Mouse (Mus musculus): ENCODE measurements around the gene Zfp800.

Gene Zfp800

GRCm38 (mm10) chr6:28309692-28310091 lies 88.1 kb downstream of the Zfp800 start:
- in situ Hi-C loops (cut with MboI) = no loop called here

GRCm38 (mm10) chr6:28308929-28309328 lies 88.9 kb downstream of the Zfp800 start:
- in situ Hi-C loops (cut with MboI) = no loop called here

- in situ Hi-C loops (cut with MboI) = no loop called here
Observed at GRCm38 (mm10) chr6:28306702-28307101, 91.1 kb downstream of the Zfp800 start.

GRCm38 (mm10) chr6:28296306-28296705 lies 101.5 kb downstream of the Zfp800 start:
- in situ Hi-C loops (cut with MboI) = no loop called here

- in situ Hi-C loops (cut with MboI) = no loop called here
Observed at GRCm38 (mm10) chr6:28295581-28295980, 102.2 kb downstream of the Zfp800 start.

GRCm38 (mm10) chr6:28292810-28293209 lies 105.0 kb downstream of the Zfp800 start:
- in situ Hi-C loops (cut with MboI) = no loop called here

- in situ Hi-C loops (cut with MboI) = no loop called here
Observed at GRCm38 (mm10) chr6:28279886-28280285, 117.9 kb downstream of the Zfp800 start.

- in situ Hi-C loops (cut with MboI) = no loop called here
Observed at GRCm38 (mm10) chr6:28262198-28262621, 135.6 kb downstream of the Zfp800 start.

GRCm38 (mm10) chr6:28261307-28262197 lies 136.3 kb downstream of the Zfp800 start:
- in situ Hi-C loops (cut with MboI) = no loop called here

- in situ Hi-C loops (cut with MboI) = no loop called here
Observed at GRCm38 (mm10) chr6:28260425-28261191, 137.2 kb downstream of the Zfp800 start.

GRCm38 (mm10) chr6:28259750-28260149 lies 138.1 kb downstream of the Zfp800 start:
- in situ Hi-C loops (cut with MboI) = no loop called here

- in situ Hi-C loops (cut with MboI) = no loop called here
Observed at GRCm38 (mm10) chr6:28258440-28258839, 139.4 kb downstream of the Zfp800 start.

- in situ Hi-C loops (cut with MboI) = no loop called here
Observed at GRCm38 (mm10) chr6:28257772-28258171, 140.0 kb downstream of the Zfp800 start.

- in situ Hi-C loops (cut with MboI) = no loop called here
Observed at GRCm38 (mm10) chr6:28252790-28253189, 145.0 kb downstream of the Zfp800 start.

GRCm38 (mm10) chr6:28248211-28248610 lies 149.6 kb downstream of the Zfp800 start:
- in situ Hi-C loops (cut with MboI) = no loop called here

- in situ Hi-C loops (cut with MboI) = no loop called here
Observed at GRCm38 (mm10) chr6:28232618-28233361, 165.0 kb downstream of the Zfp800 start.

GRCm38 (mm10) chr6:28228085-28228484 lies 169.7 kb downstream of the Zfp800 start:
- in situ Hi-C loops (cut with MboI) = no loop called here

GRCm38 (mm10) chr6:28221017-28221416 lies 176.8 kb downstream of the Zfp800 start:
- in situ Hi-C loops (cut with MboI) = no loop called here

GRCm38 (mm10) chr6:28218386-28218785 lies 179.4 kb downstream of the Zfp800 start:
- in situ Hi-C loops (cut with MboI) = no loop called here

GRCm38 (mm10) chr6:28215268-28215954 lies 182.4 kb downstream of the Zfp800 start:
- in situ Hi-C loops (cut with MboI) = no loop called here

GRCm38 (mm10) chr6:28214658-28215267 lies 183.0 kb downstream of the Zfp800 start:
- in situ Hi-C loops (cut with MboI) = no loop called here
